ENCODE assay signal across 9 mouse cellular contexts in the genomic region with DNA sequence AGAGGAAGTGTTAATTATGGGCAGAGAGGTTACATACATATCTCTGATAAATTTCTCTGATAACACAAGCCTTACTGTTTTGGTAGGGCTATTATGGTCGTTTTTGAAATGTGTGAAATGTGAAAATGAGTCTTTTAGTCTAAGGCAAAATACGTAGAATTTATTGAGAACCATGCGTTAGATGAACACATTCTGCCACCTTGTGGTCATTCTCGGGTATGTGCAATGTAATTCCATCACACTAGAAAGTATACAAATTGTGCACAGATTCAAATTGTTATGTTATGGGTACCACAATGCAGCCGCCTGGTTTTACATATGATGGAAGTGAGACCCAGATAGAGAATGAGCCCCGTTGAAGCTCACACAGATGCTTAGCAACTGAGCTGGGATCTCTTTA.
DNase-seq lines count a peak whose midpoint lies in the region; ATAC-seq and TF ChIP-seq lines count a peak whose summit lies in the region.
"Had no signal": no experiment of that assay in that cellular context is flagged by ENCODE, and none has a peak within 500 bp of the region (broad histone marks: within the 10 kb centered on the region; RNA-seq: fewer than 3 reads in every experiment).

No protein-coding gene starts in this region.

- no peaks in the 10 kb centered on the region for H3K36me3 ChIP-seq in embryonic facial prominence, embryonic 11.5 days (replicated peaks; ENCODE audit: control insufficient read depth, insufficient read depth, low read depth, low read length)
- H3K36me3 ChIP-seq in stomach, postnatal 0 days (ENCODE audit: control insufficient read depth, insufficient read depth, low read length), result no peaks in the 10 kb centered on the region
- H3K36me3 ChIP-seq: heart, embryonic 13.5 days had no signal

- no peak overlapping the region for H3K27ac ChIP-seq in embryonic facial prominence, embryonic 11.5 days (replicated peaks; ENCODE audit: low read depth, low read length)
- H3K27ac ChIP-seq in stomach, postnatal 0 days (replicated peaks), result no peak overlapping the region
- H3K27ac ChIP-seq: heart, embryonic 13.5 days had no signal

- TF ChIP-seq EP300 in stomach, postnatal 0 days (optimal IDR thresholded peaks at IDR 0.05), result no peak

- H3K4me3 ChIP-seq in embryonic facial prominence, embryonic 11.5 days (ENCODE audit: low read depth, low read length), result no peak overlapping the region
- no peak overlapping the region for H3K4me3 ChIP-seq in stomach, postnatal 0 days (ENCODE audit: low read depth, low read length)
- H3K4me3 ChIP-seq: heart, embryonic 13.5 days had no signal

- H3K4me2 ChIP-seq in embryonic facial prominence, embryonic 11.5 days (ENCODE audit: low read depth, low read length), result no peak overlapping the region
- no peak overlapping the region for H3K4me2 ChIP-seq in stomach, postnatal 0 days (replicated peaks; ENCODE audit: low read depth)
- H3K4me2 ChIP-seq: heart, embryonic 13.5 days had no signal

- no peaks in the 10 kb centered on the region for H3K27me3 ChIP-seq in embryonic facial prominence, embryonic 11.5 days (ENCODE audit: control insufficient read depth, insufficient read depth, low read length)
- no peaks in the 10 kb centered on the region for H3K27me3 ChIP-seq in stomach, postnatal 0 days (ENCODE audit: control insufficient read depth, insufficient read depth, low read length)
- H3K27me3 ChIP-seq: heart, embryonic 13.5 days had no signal

- no peak overlapping the region for H3K9ac ChIP-seq in embryonic facial prominence, embryonic 11.5 days (replicated peaks; ENCODE audit: low read length)
- H3K9ac ChIP-seq in stomach, postnatal 0 days (ENCODE audit: low read length), result no peak overlapping the region
- H3K9ac ChIP-seq: heart, embryonic 13.5 days had no signal

- peak; percentile 8 for DNase-seq in heart, postnatal 4 days
- no peak for DNase-seq in heart, adult 11 months
- peak; percentile 11 for DNase-seq in right cerebral cortex, adult 18-20 months
- DNase-seq in right cerebral cortex, postnatal 14 days, result no peak
- DNase-seq in embryonic facial prominence, embryonic 11.5 days (ENCODE audit: low spot score), result peak; percentile 49
- no peak for DNase-seq in stomach, postnatal 0 days (ENCODE audit: low spot score)
- DNase-seq in thymus, adult 18-20 months, result no peak
- no peak for DNase-seq in Muller cell, postnatal 12 days (ENCODE audit: inconsistent ontology term)

- no peak for ATAC-seq in embryonic facial prominence, embryonic 11.5 days (replicated peaks; ENCODE audit: insufficient number of reproducible peaks, low FRiP score, low TSS enrichment, low read depth)
- ATAC-seq in stomach, postnatal 0 days (ENCODE audit: low FRiP score, low TSS enrichment), result no peak

- no peaks in the 10 kb centered on the region for H3K4me1 ChIP-seq in embryonic facial prominence, embryonic 11.5 days (ENCODE audit: control insufficient read depth, insufficient read depth, low read length)
- H3K4me1 ChIP-seq in stomach, postnatal 0 days (replicated peaks; ENCODE audit: control insufficient read depth, insufficient read depth), result no peaks in the 10 kb centered on the region
- H3K4me1 ChIP-seq: heart, embryonic 13.5 days had no signal

- 12% methylated on average over 6 of the region's 6 CpGs for WGBS in embryonic facial prominence, embryonic 11.5 days
- 11% methylated on average over 6 of the region's 6 CpGs for WGBS in stomach, postnatal 0 days

- H3K9me3 ChIP-seq in embryonic facial prominence, embryonic 11.5 days (replicated peaks; ENCODE audit: control insufficient read depth, low read length), result no peaks in the 10 kb centered on the region
- no peaks in the 10 kb centered on the region for H3K9me3 ChIP-seq in stomach, postnatal 0 days (ENCODE audit: control insufficient read depth, low read length)
- H3K9me3 ChIP-seq: heart, embryonic 13.5 days had no signal

- peak; percentile 76 for TF ChIP-seq CTCF in stomach, postnatal 0 days (IDR thresholded peaks at IDR 0.05; ENCODE audit: low read depth)

Comparison
In these comparisons a context has a peak if more than half of its experiments do, and no peak if none do; other contexts are left out.
1. DNase-seq: peak in heart, postnatal 4 days (single experiment), right cerebral cortex, adult 18-20 months (single experiment) and embryonic facial prominence, embryonic 11.5 days (single experiment); none in heart, adult 11 months (single experiment), right cerebral cortex, postnatal 14 days (single experiment), stomach, postnatal 0 days (single experiment), thymus, adult 18-20 months (0 of 2) and Muller cell, postnatal 12 days (single experiment).